Mouse (Mus musculus): ENCODE measurements around the gene Amigo1. TPM values are rescaled to one million over a fixed set of nuclear protein-coding genes. Genes with fewer than 3 reads are reported as not detected.

The Amigo1 gene
- polyA plus RNA-seq, 1 experiment from 2014 or later: 14.4 TPM

- 63% methylated on average over 20 of the region's 20 CpGs for WGBS
- Histone ChIP-seq H3K9me3 (no peaks in the 10 kb centered on the region), H3K9ac (peak overlapping the region; percentile 88; the same call in 1 of the 2 replicates), H3K4me1 (peaks cover 30% of the 10 kb centered on the region), H3K27ac (no peak overlapping the region), H3K27me3 (replicated peaks) (0 out of 2 replicates have a peak, but pooled peaks cover 3% of the 10 kb centered on the region), H3K36me3 (replicated peaks) (0 out of 2 replicates have a peak, but pooled peaks cover 2% of the 10 kb centered on the region), H3K4me3 (peak overlapping the region; percentile 89), H3K4me2 (peak overlapping the region; percentile 88)
- peak; percentile 31 for ATAC-seq (replicated peaks)
Measured at GRCm38 (mm10) chr3:108187111-108187795, 1.1 kb downstream of the Amigo1 start.

GRCm38 (mm10) chr3:108188716-108189490, 2.8 kb downstream of the Amigo1 start:
- Histone ChIP-seq H3K36me3 (replicated peaks) (0 out of 2 replicates have a peak, but pooled peaks cover 2% of the 10 kb centered on the region), H3K4me3 (no peak overlapping the region), H3K9me3 (no peaks in the 10 kb centered on the region), H3K4me2 (no peak overlapping the region), H3K4me1 (peaks cover 30% of the 10 kb centered on the region), H3K27me3 (replicated peaks) (0 out of 2 replicates have a peak, but pooled peaks cover 3% of the 10 kb centered on the region), H3K9ac (no peak overlapping the region), H3K27ac (no peak overlapping the region)
- ATAC-seq (replicated peaks): no peak
- 74% methylated on average over 9 of the region's 9 CpGs for WGBS

- Histone ChIP-seq H3K4me1 (peaks cover 30% of the 10 kb centered on the region), H3K9ac (no peak overlapping the region), H3K27me3 (replicated peaks) (no peaks in the 10 kb centered on the region)
Measured at GRCm38 (mm10) chr3:108189897-108190296, 3.8 kb downstream of the Amigo1 start.

GRCm38 (mm10) chr3:108193686-108194085, 7.6 kb downstream of the Amigo1 start:
- no peak overlapping the region for H3K4me3 ChIP-seq
- H3K27ac ChIP-seq: no peak overlapping the region
- no peak for ATAC-seq (replicated peaks)
- no peaks in the 10 kb centered on the region for H3K9me3 ChIP-seq
- H3K9ac ChIP-seq: no peak overlapping the region
- WGBS: 79% methylated on average over 4 of the region's 4 CpGs
- H3K36me3 ChIP-seq (replicated peaks): 0 out of 2 replicates have a peak, but pooled peaks cover 2% of the 10 kb centered on the region
- H3K27me3 ChIP-seq (replicated peaks): no peaks in the 10 kb centered on the region
- H3K4me1 ChIP-seq: peaks cover 27% of the 10 kb centered on the region
- no peak overlapping the region for H3K4me2 ChIP-seq

More at GRCm38 (mm10) chr3:108189897-108190296, 3.8 kb downstream of the Amigo1 start:
- H3K4me3 ChIP-seq: no peak overlapping the region
- H3K4me2 ChIP-seq: no peak overlapping the region
- no peak overlapping the region for H3K27ac ChIP-seq
- ATAC-seq (replicated peaks): no peak
- H3K9me3 ChIP-seq: no peaks in the 10 kb centered on the region
- 0 out of 2 replicates have a peak, but pooled peaks cover 2% of the 10 kb centered on the region for H3K36me3 ChIP-seq (replicated peaks)
- WGBS: 76% methylated on average over 5 of the region's 5 CpGs

GRCm38 (mm10) chr3:108195287-108195686, 9.2 kb downstream of the Amigo1 start:
- 0 out of 2 replicates have a peak, but pooled peaks cover 2% of the 10 kb centered on the region for H3K36me3 ChIP-seq (replicated peaks)
- no peak overlapping the region for H3K9ac ChIP-seq
- no peak overlapping the region for H3K4me2 ChIP-seq
- no peak for ATAC-seq (replicated peaks)
- peak overlapping the region; percentile 61 for H3K27ac ChIP-seq
- no peaks in the 10 kb centered on the region for H3K9me3 ChIP-seq
- peaks cover 26% of the 10 kb centered on the region for H3K4me1 ChIP-seq
- no peaks in the 10 kb centered on the region for H3K27me3 ChIP-seq (replicated peaks)
- no peak overlapping the region for H3K4me3 ChIP-seq
- 86% methylated on average over 4 of the region's 4 CpGs for WGBS

- Histone ChIP-seq H3K27ac (peak overlapping the region; percentile 61), H3K4me1 (peaks cover 34% of the 10 kb centered on the region), H3K4me2 (no peak overlapping the region), H3K36me3 (replicated peaks) (0 out of 2 replicates have a peak, but pooled peaks cover 1% of the 10 kb centered on the region), H3K9ac (no peak overlapping the region), H3K27me3 (replicated peaks) (no peaks in the 10 kb centered on the region), H3K4me3 (no peak overlapping the region), H3K9me3 (no peaks in the 10 kb centered on the region)
- WGBS: 76% methylated on average over 7 of the region's 7 CpGs
- no peak for ATAC-seq (replicated peaks)
Measured at GRCm38 (mm10) chr3:108195941-108196590, 9.9 kb downstream of the Amigo1 start.

- WGBS: 10% methylated on average over 14 of the region's 14 CpGs
- no peaks in the 10 kb centered on the region for H3K36me3 ChIP-seq (replicated peaks)
- ATAC-seq (replicated peaks): peak; percentile 32; the same call in 1 of the 2 replicates
- H3K4me1 ChIP-seq: peaks cover 40% of the 10 kb centered on the region
- H3K9me3 ChIP-seq: no peaks in the 10 kb centered on the region
- H3K4me2 ChIP-seq: peak overlapping the region; percentile 24
- peak overlapping the region; percentile 61 for H3K27ac ChIP-seq
- H3K4me3 ChIP-seq: no peak overlapping the region
- H3K9ac ChIP-seq: peak overlapping the region; percentile 23; the same call in 1 of the 2 replicates
- H3K27me3 ChIP-seq (replicated peaks): no peaks in the 10 kb centered on the region
Measured at GRCm38 (mm10) chr3:108197066-108197497, 10.9 kb downstream of the Amigo1 start.

GRCm38 (mm10) chr3:108199231-108199630, 13.1 kb downstream of the Amigo1 start:
- no peak overlapping the region for H3K9ac ChIP-seq
- H3K27ac ChIP-seq: no peak overlapping the region
- no peak for ATAC-seq (replicated peaks)
- H3K4me2 ChIP-seq: no peak overlapping the region
- H3K4me3 ChIP-seq: no peak overlapping the region
- 94% methylated on average over 6 of the region's 6 CpGs for WGBS
- H3K9me3 ChIP-seq: no peaks in the 10 kb centered on the region
- H3K4me1 ChIP-seq: peaks cover 40% of the 10 kb centered on the region
- H3K36me3 ChIP-seq (replicated peaks): no peaks in the 10 kb centered on the region; the same call in 1 of the 2 replicates
- no peaks in the 10 kb centered on the region for H3K27me3 ChIP-seq (replicated peaks)

- peaks cover 5% of the 10 kb centered on the region for H3K36me3 ChIP-seq (replicated peaks)
- H3K27ac ChIP-seq: peak within 1 kb of the TSS; percentile 75
- peaks cover 40% of the 10 kb centered on the region for H3K4me1 ChIP-seq
- 2% methylated on average over 44 of the region's 44 CpGs for WGBS
- H3K27me3 ChIP-seq (replicated peaks): no peaks in the 10 kb centered on the region
- peak; percentile 80 for ATAC-seq (replicated peaks)
- peak within 1 kb of the TSS; percentile 54 for H3K9ac ChIP-seq
- H3K4me2 ChIP-seq: peak within 1 kb of the TSS; percentile 61
- H3K9me3 ChIP-seq: no peaks in the 10 kb centered on the region
- peak within 1 kb of the TSS; percentile 55 for H3K4me3 ChIP-seq
Measured at GRCm38 (mm10) chr3:108200329-108201323, 14.5 kb downstream of the Amigo1 start, which contains the start of gene Cyb561d1. Gene Cyb561d1 (minus strand): TSS chr3:108201212.

- no peak for ATAC-seq (replicated peaks)
- no peak overlapping the region for H3K9ac ChIP-seq
- peaks cover 17% of the 10 kb centered on the region for H3K36me3 ChIP-seq (replicated peaks)
- no peak overlapping the region for H3K4me3 ChIP-seq
- no peaks in the 10 kb centered on the region for H3K27me3 ChIP-seq (replicated peaks)
- no peaks in the 10 kb centered on the region for H3K9me3 ChIP-seq
- H3K27ac ChIP-seq: no peak overlapping the region
- H3K4me2 ChIP-seq: no peak overlapping the region
- H3K4me1 ChIP-seq: peaks cover 21% of the 10 kb centered on the region
Measured at GRCm38 (mm10) chr3:108202506-108202905, 16.4 kb downstream of the Amigo1 start.

GRCm38 (mm10) chr3:108203212-108203611, 17.1 kb downstream of the Amigo1 start:
- Histone ChIP-seq H3K9me3 (no peaks in the 10 kb centered on the region), H3K4me2 (no peak overlapping the region), H3K4me1 (peaks cover 24% of the 10 kb centered on the region), H3K27me3 (replicated peaks) (no peaks in the 10 kb centered on the region), H3K27ac (no peak overlapping the region), H3K36me3 (replicated peaks) (peaks cover 17% of the 10 kb centered on the region), H3K9ac (no peak overlapping the region), H3K4me3 (no peak overlapping the region)
- WGBS: 95% methylated on average over 13 of the region's 13 CpGs
- ATAC-seq (replicated peaks): no peak

Data from midbrain, embryonic 15.5 days (tissue).